Mouse (Mus musculus) forebrain, postnatal 0 days (tissue): ENCODE measurements around the gene Mettl7a1. TPM values are rescaled to one million over a fixed set of nuclear protein-coding genes. Genes with fewer than 3 reads are reported as not detected.

Source experiments
- ATAC-seq: fragments of 200-750 bp; cut with Nextera tagmentation; 2 replicates; pipeline ENCODE4 v1.8.0; 2017; ENCODE audit warnings: mild to moderate bottlenecking, moderate library complexity
- DNase-seq: peaks from one replicate; pipeline ENCODE4 v3.0.0-alpha.2; 2015
- H3K27ac ChIP-seq: fragments of 300-500 bp; sonication (generic); 2 replicates; pipeline ENCODE4 v1.5.1; 2014; ENCODE audit warnings: low read depth, mild to moderate bottlenecking, antibody characterized with exemption, low read length, moderate library complexity, mixed read lengths
- H3K27me3 ChIP-seq: fragments of 300-500 bp; sonication (generic); 2 replicates; pipeline ENCODE4 v1.6.1; 2014; ENCODE audit warnings: mild to moderate bottlenecking, low read length, mixed read lengths; ENCODE audit not compliant: insufficient read depth
- H3K36me3 ChIP-seq: fragments of 300-500 bp; sonication (generic); 2 replicates; pipeline ENCODE4 v1.6.1; 2014; ENCODE audit warnings: mild to moderate bottlenecking, moderate library complexity; ENCODE audit not compliant: insufficient read depth
- H3K4me1 ChIP-seq: fragments of 300-500 bp; sonication (generic); 2 replicates; pipeline ENCODE4 v1.6.1; 2014; ENCODE audit warnings: antibody characterized with exemption; ENCODE audit not compliant: insufficient read depth
- H3K4me2 ChIP-seq: fragments of 300-500 bp; sonication (generic); 2 replicates; pipeline ENCODE4 v1.6.1; 2014; ENCODE audit warnings: low read depth, mild to moderate bottlenecking, moderate library complexity
- H3K4me3 ChIP-seq: fragments of 300-500 bp; sonication (generic); 2 replicates; pipeline ENCODE4 v1.5.1; 2014; ENCODE audit warnings: low read depth, low read length, mixed read lengths
- H3K9ac ChIP-seq: fragments of 300-500 bp; sonication (generic); 2 replicates; pipeline ENCODE4 v1.6.1; 2014; ENCODE audit warnings: mild to moderate bottlenecking
- H3K9me3 ChIP-seq: fragments of 300-500 bp; sonication (generic); 2 replicates; pipeline ENCODE4 v1.6.1; 2016; ENCODE audit warnings: low read length
- CTCF ChIP-seq: sonication (generic); IDR thresholded peaks from 2 replicates; pipeline ENCODE4 v1.5.1; 2016; ENCODE audit warnings: antibody characterized with exemption, control low read depth, low read depth
- WGBS: fragments of 180-500 bp; shearing (Covaris S2); extraction: QIAGEN DNeasy Blood & Tissue Kit; methylation state at CpG from one replicate; pipeline ENCODE4 v1.1.7; 2014; 5-methylcytosine and 5-hydroxymethylcytosine counted together
- polyA plus RNA-seq: library from polyadenylated mRNA; unstranded; fragments of >200 nt; fragmentation: Nextera tagmentation; extraction: Ambion mirVana; gene quantifications from 2 replicates; pipeline ENCODE4 v1.2.1, GENCODE M21; 2015
- total RNA-seq: library from RNA; depleted of rRNA; stranded (reverse); fragments of >200 nt; gene quantifications from 2 replicates; pipeline ENCODE4 v1.2.3, GENCODE M21; 2014

Mettl7a1 gene
- total and polyA plus RNA-seq, 2 experiments from 2014 or later, result 2.3 to 13.5 TPM

DNA sequence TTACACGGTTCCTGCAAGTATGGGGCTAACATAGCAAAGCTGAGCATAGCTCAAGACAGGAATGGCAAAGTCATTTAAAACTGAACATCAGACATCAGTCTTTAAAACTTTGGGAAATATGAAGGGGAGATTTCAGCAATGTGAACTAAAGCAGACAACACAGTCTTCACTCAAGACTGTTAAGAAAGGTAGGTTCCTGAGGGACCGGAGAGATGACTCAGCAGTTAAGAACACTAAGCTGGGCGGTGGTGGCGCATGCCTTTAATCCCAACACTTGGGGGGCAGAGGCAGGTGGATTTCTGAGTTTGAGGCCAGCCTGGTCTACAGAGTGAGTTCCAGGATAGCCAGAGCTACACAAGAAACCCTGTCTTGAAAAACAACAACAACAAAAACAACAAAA is 27.5 kb upstream of the Mettl7a1 start:
- no peak for ATAC-seq
- Histone ChIP-seq H3K4me3 (no peak overlapping the region), H3K36me3 (no peaks in the 10 kb centered on the region), H3K4me1 (no peaks in the 10 kb centered on the region), H3K4me2 (no peak overlapping the region), H3K9me3 (no peaks in the 10 kb centered on the region), H3K27ac (no peak overlapping the region), H3K9ac (no peak overlapping the region), H3K27me3 (no peaks in the 10 kb centered on the region)
- 94% methylated on average over 4 of the region's 4 CpGs for WGBS
- DNase-seq, result no peak
- TF ChIP-seq CTCF, result no peak

GRCm38 (mm10) chr15:100277586-100277985 is 26.4 kb upstream of the Mettl7a1 start:
- H3K27ac ChIP-seq, result no peak overlapping the region
- no peak overlapping the region for H3K4me3 ChIP-seq
- TF ChIP-seq CTCF, result no peak
- DNase-seq (no peak), ATAC-seq (no peak)
- no peak overlapping the region for H3K4me2 ChIP-seq
- WGBS, result 90% methylated on average over 3 of the region's 3 CpGs
- H3K9ac ChIP-seq, result no peak overlapping the region
- no peaks in the 10 kb centered on the region for H3K36me3 ChIP-seq
- no peaks in the 10 kb centered on the region for H3K9me3 ChIP-seq
- H3K4me1 ChIP-seq, result no peaks in the 10 kb centered on the region
- H3K27me3 ChIP-seq, result no peaks in the 10 kb centered on the region

GRCm38 (mm10) chr15:100280626-100281025 is 23.3 kb upstream of the Mettl7a1 start, which contains the start of gene Tmprss12:
Gene Tmprss12, plus strand, starts transcription at chr15:100280837.
- H3K4me3 ChIP-seq, result no peak within 1 kb of the TSS
- no peaks in the 10 kb centered on the region for H3K36me3 ChIP-seq
- no peak for TF ChIP-seq CTCF
- WGBS, result 96% methylated on average over 20 of the region's 20 CpGs
- DNase-seq (no peak), ATAC-seq (no peak)
- H3K9ac ChIP-seq, result no peak within 1 kb of the TSS
- H3K27ac ChIP-seq, result no peak within 1 kb of the TSS
- no peaks in the 10 kb centered on the region for H3K4me1 ChIP-seq
- H3K9me3 ChIP-seq, result no peaks in the 10 kb centered on the region
- H3K4me2 ChIP-seq, result no peak within 1 kb of the TSS
- no peaks in the 10 kb centered on the region for H3K27me3 ChIP-seq

DNA sequence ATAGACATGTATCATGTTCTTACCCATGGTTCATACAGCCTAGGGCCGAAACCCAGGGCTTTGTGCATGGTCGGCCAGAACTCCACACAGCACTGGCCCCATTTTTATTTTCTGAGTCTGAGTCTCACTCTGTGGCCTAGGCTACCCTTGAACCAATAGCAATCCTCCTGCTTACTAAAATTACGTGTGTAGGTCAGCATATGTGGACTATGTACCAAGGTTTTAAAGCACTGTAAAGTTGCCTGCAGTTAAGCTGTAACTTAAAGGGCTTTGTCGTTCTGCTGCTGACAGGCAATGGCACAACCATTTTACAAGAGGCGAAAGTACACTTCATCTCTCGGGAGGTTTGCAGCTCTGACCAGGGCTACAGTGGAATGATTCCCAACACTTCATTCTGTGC is 15.0 kb upstream of the Mettl7a1 start:
- DNase-seq (no peak), ATAC-seq (no peak)
- WGBS, result 94% methylated on average over 6 of the region's 6 CpGs
- H3K36me3 ChIP-seq, result no peaks in the 10 kb centered on the region
- H3K4me2 ChIP-seq, result no peak overlapping the region
- no peak overlapping the region for H3K4me3 ChIP-seq
- no peaks in the 10 kb centered on the region for H3K27me3 ChIP-seq
- H3K27ac ChIP-seq, result no peak overlapping the region
- H3K9me3 ChIP-seq, result no peaks in the 10 kb centered on the region
- H3K9ac ChIP-seq, result no peak overlapping the region
- H3K4me1 ChIP-seq, result no peaks in the 10 kb centered on the region
- no peak for TF ChIP-seq CTCF

- H3K4me1 ChIP-seq, result no peaks in the 10 kb centered on the region
- 69% methylated on average over 5 of the region's 5 CpGs for WGBS
- H3K27me3 ChIP-seq, result no peaks in the 10 kb centered on the region
- TF ChIP-seq CTCF, result no peak
- no peak overlapping the region for H3K9ac ChIP-seq
- DNase-seq, result no peak
- no peak overlapping the region for H3K4me3 ChIP-seq
- no peak for ATAC-seq
- no peak overlapping the region for H3K27ac ChIP-seq
- no peaks in the 10 kb centered on the region for H3K36me3 ChIP-seq
- no peak overlapping the region for H3K4me2 ChIP-seq
- H3K9me3 ChIP-seq, result no peaks in the 10 kb centered on the region
Measured at GRCm38 (mm10) chr15:100290858-100291257, 13.1 kb upstream of the Mettl7a1 start.

DNA sequence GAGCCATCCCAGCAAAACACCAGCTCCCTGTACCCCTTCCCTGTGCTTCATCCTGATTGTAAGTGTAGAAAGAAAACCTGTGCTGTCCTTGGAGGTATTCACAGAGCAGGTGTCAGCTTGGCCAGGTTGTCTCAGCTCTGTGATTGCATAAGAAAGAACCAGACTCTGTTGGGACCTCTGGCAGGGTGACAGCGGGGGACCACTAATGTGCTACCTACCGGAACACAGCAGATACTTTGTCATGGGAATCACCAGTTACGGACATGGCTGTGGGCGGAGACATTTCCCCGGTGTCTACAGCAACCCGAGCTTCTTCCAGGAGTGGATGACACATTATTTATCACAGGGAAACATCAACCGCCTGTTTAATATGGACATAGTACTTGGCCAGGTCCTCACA is 11.6 kb upstream of the Mettl7a1 start:
- TF ChIP-seq CTCF, result no peak
- Histone ChIP-seq H3K27me3 (no peaks in the 10 kb centered on the region), H3K4me2 (no peak overlapping the region), H3K36me3 (no peaks in the 10 kb centered on the region), H3K9ac (no peak overlapping the region), H3K27ac (no peak overlapping the region), H3K4me1 (no peaks in the 10 kb centered on the region), H3K9me3 (no peaks in the 10 kb centered on the region), H3K4me3 (no peak overlapping the region)
- WGBS, result 78% methylated on average over 7 of the region's 7 CpGs
- no peak for ATAC-seq
- no peak for DNase-seq

DNA sequence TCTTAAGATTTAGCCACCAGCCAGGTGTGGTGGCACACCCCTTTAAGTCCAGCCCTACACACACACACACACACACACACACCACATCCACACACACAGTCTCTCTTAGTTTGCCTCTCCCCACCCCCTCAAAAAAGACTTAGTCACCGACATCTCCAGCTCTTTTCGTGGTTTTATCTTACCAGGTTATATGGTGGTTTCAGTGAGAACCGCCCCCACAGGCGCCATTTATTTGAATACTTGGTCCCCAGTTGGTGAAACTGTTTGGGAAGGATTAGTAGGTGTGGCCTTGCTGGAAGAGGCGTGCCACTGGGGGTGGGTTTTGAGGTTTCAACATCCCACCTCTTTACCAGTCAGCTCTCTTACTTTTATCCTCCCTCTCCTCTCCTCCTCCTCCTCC is 6.1 kb upstream of the Mettl7a1 start:
- no peak for ATAC-seq
- no peak for TF ChIP-seq CTCF
- 94% methylated on average over 5 of the region's 5 CpGs for WGBS
- Histone ChIP-seq H3K27me3 (no peaks in the 10 kb centered on the region), H3K27ac (no peak overlapping the region), H3K4me3 (no peak overlapping the region), H3K9me3 (no peaks in the 10 kb centered on the region), H3K36me3 (no peaks in the 10 kb centered on the region), H3K4me1 (no peaks in the 10 kb centered on the region), H3K9ac (no peak overlapping the region), H3K4me2 (no peak overlapping the region)
- no peak for DNase-seq

GRCm38 (mm10) chr15:100300499-100300898 is 3.4 kb upstream of the Mettl7a1 start:
- Histone ChIP-seq H3K36me3 (no peaks in the 10 kb centered on the region), H3K9me3 (no peaks in the 10 kb centered on the region), H3K27me3 (no peaks in the 10 kb centered on the region), H3K4me3 (no peak overlapping the region), H3K4me1 (no peaks in the 10 kb centered on the region), H3K9ac (no peak overlapping the region), H3K4me2 (no peak overlapping the region), H3K27ac (no peak overlapping the region)
- ATAC-seq (no peak), DNase-seq (no peak)
- no peak for TF ChIP-seq CTCF
- WGBS, result 75% methylated on average over 6 of the region's 6 CpGs
